In the genomic region with DNA sequence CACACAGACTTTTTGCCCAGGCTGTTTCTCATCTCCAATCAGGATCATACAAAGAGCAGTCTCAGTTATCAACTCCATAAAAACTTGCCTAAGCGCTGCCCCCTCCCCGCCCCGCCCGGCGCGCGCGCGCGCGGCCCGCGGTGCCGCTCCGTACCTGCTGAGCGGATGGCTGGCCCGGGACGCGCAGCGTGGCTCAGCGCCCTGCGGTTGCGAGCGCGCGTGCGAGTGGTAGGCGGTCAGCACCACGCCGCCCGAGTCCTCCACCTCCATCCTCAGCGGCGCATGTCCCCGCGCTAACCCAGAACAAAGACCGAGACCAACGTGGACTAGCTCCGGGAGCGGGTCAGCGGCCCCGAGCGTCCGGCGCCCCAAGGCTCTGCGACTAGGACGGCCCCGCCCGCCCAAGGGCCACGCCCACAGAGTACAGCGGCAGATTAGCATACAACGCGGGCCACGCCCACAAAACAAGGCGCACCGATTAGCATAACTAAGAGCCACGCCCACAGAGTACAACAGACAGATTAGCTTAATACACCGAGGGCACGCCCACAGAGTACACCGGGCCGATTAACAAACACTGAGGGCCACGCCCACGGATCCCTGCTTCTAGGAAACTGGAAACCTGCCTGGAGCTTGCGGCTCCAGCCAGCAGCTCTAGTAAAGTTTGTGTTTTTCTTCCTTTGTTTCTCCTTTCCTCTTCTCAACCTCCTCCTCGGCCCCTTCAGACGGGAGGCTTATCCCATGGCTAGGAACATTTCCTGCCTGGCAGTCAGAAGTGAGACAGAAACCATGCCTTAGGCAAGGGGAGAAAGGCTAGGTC, we compare ENCODE assay signal across 7 mouse cellular contexts. TPM values are rescaled to one million over a fixed set of nuclear protein-coding genes. Genes with fewer than 3 reads are reported as not detected.
DNase-seq lines count a peak whose midpoint lies in the region; ATAC-seq lines count a peak whose summit lies in the region.

Gene Arhgap28, minus strand, starts transcription at position 380 of the 820 bp plus-strand sequence.

- H3K4me1 ChIP-seq in embryonic facial prominence, embryonic 14.5 days (ENCODE audit: control insufficient read depth, insufficient read depth, low read length), result peaks cover 38% of the 10 kb centered on the region
- H3K4me1 ChIP-seq in limb, embryonic 13.5 days, result peaks cover 59% of the 10 kb centered on the region
- peaks cover 21% of the 10 kb centered on the region for H3K4me1 ChIP-seq in midbrain, embryonic 15.5 days

- peak; percentile 95 for ATAC-seq in embryonic facial prominence, embryonic 14.5 days (ENCODE audit: low read depth)
- peak; percentile 93 for ATAC-seq in limb, embryonic 13.5 days (ENCODE audit: low FRiP score, low read depth)
- peak; percentile 88 for ATAC-seq in midbrain, embryonic 15.5 days (replicated peaks)

- no peaks in the 10 kb centered on the region for H3K27me3 ChIP-seq in embryonic facial prominence, embryonic 14.5 days (replicated peaks; ENCODE audit: control insufficient read depth, insufficient read depth, low read length)
- H3K27me3 ChIP-seq in limb, embryonic 13.5 days, result no peaks in the 10 kb centered on the region
- H3K27me3 ChIP-seq in midbrain, embryonic 15.5 days (replicated peaks), result no peaks in the 10 kb centered on the region

- H3K27ac ChIP-seq in embryonic facial prominence, embryonic 14.5 days (replicated peaks; ENCODE audit: low read depth, low read length), result peak within 1 kb of the TSS; percentile 98
- H3K27ac ChIP-seq in limb, embryonic 13.5 days, result peak within 1 kb of the TSS; percentile 95
- H3K27ac ChIP-seq in midbrain, embryonic 15.5 days, result peak within 1 kb of the TSS; percentile 72

- no peaks in the 10 kb centered on the region for H3K9me3 ChIP-seq in embryonic facial prominence, embryonic 14.5 days (ENCODE audit: control insufficient read depth, low read length)
- H3K9me3 ChIP-seq in limb, embryonic 13.5 days, result no peaks in the 10 kb centered on the region
- no peaks in the 10 kb centered on the region for H3K9me3 ChIP-seq in midbrain, embryonic 15.5 days

- H3K4me3 ChIP-seq in embryonic facial prominence, embryonic 14.5 days (ENCODE audit: low read depth, low read length), result peak within 1 kb of the TSS; percentile 75
- peak within 1 kb of the TSS; percentile 69 for H3K4me3 ChIP-seq in limb, embryonic 13.5 days
- peak within 1 kb of the TSS; percentile 87 for H3K4me3 ChIP-seq in midbrain, embryonic 15.5 days

- peak within 1 kb of the TSS; percentile 81 for H3K9ac ChIP-seq in embryonic facial prominence, embryonic 14.5 days (ENCODE audit: low read depth, low read length)
- H3K9ac ChIP-seq in limb, embryonic 13.5 days, result peak within 1 kb of the TSS; percentile 77
- H3K9ac ChIP-seq in midbrain, embryonic 15.5 days, result peak within 1 kb of the TSS; percentile 75

- H3K36me3 ChIP-seq in embryonic facial prominence, embryonic 14.5 days (ENCODE audit: control insufficient read depth, insufficient read depth, low read length), result no peaks in the 10 kb centered on the region
- H3K36me3 ChIP-seq in limb, embryonic 13.5 days, result no peaks in the 10 kb centered on the region
- H3K36me3 ChIP-seq in midbrain, embryonic 15.5 days (replicated peaks), result no peaks in the 10 kb centered on the region

- WGBS in embryonic facial prominence, embryonic 14.5 days, result 0% methylated on average over 43 of the region's 65 CpGs
- under 1% methylated on average over 65 of the region's 65 CpGs for WGBS in limb, embryonic 13.5 days
- 0% methylated on average over 53 of the region's 65 CpGs for WGBS in midbrain, embryonic 15.5 days

- H3K4me2 ChIP-seq in embryonic facial prominence, embryonic 14.5 days (ENCODE audit: low read depth, low read length), result peak within 1 kb of the TSS; percentile 76
- H3K4me2 ChIP-seq in limb, embryonic 13.5 days (replicated peaks), result peak within 1 kb of the TSS; percentile 71
- peak within 1 kb of the TSS; percentile 94 for H3K4me2 ChIP-seq in midbrain, embryonic 15.5 days

- DNase-seq in brain, adult 2 months (ENCODE audit: low read depth, low spot score), result peak; percentile 60
- DNase-seq in embryonic facial prominence, embryonic 14.5 days (ENCODE audit: low spot score), result peak; percentile 100
- peak; percentile 89 for DNase-seq in heart, adult 8-10 months (ENCODE audit: low spot score)
- DNase-seq in kidney, adult 9 months, result peak; percentile 97
- DNase-seq in spleen, adult 18-20 months, result peak; percentile 34 to 50

RNA-seq across cellular contexts. Expression of gene Arhgap28, which starts in this region (rescaled TPM):
- 49.2 and 59.2 TPM in 2 replicates for polyA plus RNA-seq in embryonic facial prominence, embryonic 14.5 days (2014; fragmentation: Nextera tagmentation; extraction: Ambion mirVana)
- 1 to 10 TPM; 1.3 to 2.4 (median 2.0) TPM for total RNA-seq in heart, adult 8-10 months (2022)
- 61.5 and 66.1 TPM in 2 replicates for polyA plus RNA-seq in limb, embryonic 13.5 days (2015; fragmentation: Nextera tagmentation; extraction: Ambion mirVana)
- polyA plus RNA-seq in midbrain, embryonic 15.5 days (2015; fragmentation: Nextera tagmentation; extraction: Ambion mirVana), result 7.0 and 7.3 TPM in 2 replicates

Comparison
In these comparisons a context has a peak if more than half of its experiments do, and no peak if none do; other contexts are left out.
1. Peak in every context shown above with its lines: DNase-seq, ATAC-seq, H3K4me3 ChIP-seq and H3K27ac ChIP-seq.
2. DNase-seq: peak in every context shown above with its lines; median percentile 100 in embryonic facial prominence, embryonic 14.5 days; 97 in kidney, adult 9 months; 89 in heart, adult 8-10 months; 60 in brain, adult 2 months; 42 in spleen, adult 18-20 months.